ENCODE assay signal across 17 mouse cellular contexts in genomic region chr1:52129794-52130193, GRCm38 (mm10).
"Had no signal": no experiment of that assay in that cellular context is flagged by ENCODE, and none has a peak within 500 bp of the region (broad histone marks: within the 10 kb centered on the region; RNA-seq: fewer than 3 reads in every experiment).

No protein-coding gene starts in this region.

- H3K4me2 ChIP-seq: limb, embryonic 12.5 days; neural tube, embryonic 12.5 days had no signal

- DNase-seq: kidney, adult 11 months; kidney, postnatal 10 days; kidney, postnatal 4 days; lung, adult 2 months; lung, postnatal 14 days; midbrain, embryonic 14.5 days; retina, postnatal 1 day; right cerebral cortex, postnatal 4 days; spleen, adult 18-20 months; thymus, adult 18-20 months; thymus, postnatal 25 days had no signal

- H3K27ac ChIP-seq: layer of hippocampus, adult 2 months; limb, embryonic 12.5 days; liver, embryonic 14.5 days; macrophage; midbrain, embryonic 10.5 days; neural tube, embryonic 12.5 days had no signal

- H3K9ac ChIP-seq: limb, embryonic 12.5 days; liver, embryonic 14.5 days; neural tube, embryonic 12.5 days had no signal

- H3K27me3 ChIP-seq: limb, embryonic 12.5 days; neural tube, embryonic 12.5 days had no signal

- H3K4me3 ChIP-seq: layer of hippocampus, adult 2 months; limb, embryonic 12.5 days; midbrain, embryonic 10.5 days; neural tube, embryonic 12.5 days had no signal

- H3K4me1 ChIP-seq: limb, embryonic 12.5 days; midbrain, embryonic 10.5 days; neural tube, embryonic 12.5 days had no signal

- H3K9me3 ChIP-seq: limb, embryonic 12.5 days; neural tube, embryonic 12.5 days had no signal
